Mouse (Mus musculus) MEL (cell line): ENCODE results near the gene Erbb2. TPM values are rescaled to one million over a fixed set of nuclear protein-coding genes. Genes with fewer than 3 reads are reported as not detected.

Source experiments
- DNase-seq: peaks from one replicate; pipeline ENCODE4 v3.0.0; 2011; ENCODE audit warnings: low read depth, low spot score
- H3K27ac ChIP-seq: 2 replicates; pipeline ENCODE4 v1.5.1; 2012; ENCODE audit warnings: low read depth, mild to moderate bottlenecking, control low read depth, low read length, moderate library complexity; ENCODE audit not compliant: control insufficient read depth
- H3K27me3 ChIP-seq, 2 experiments: fragments of 150-350 bp in 1 of 2; sonication (generic) in 1 of 2; 2 replicates each; pipeline ENCODE4 v1.6.1; 2012; ENCODE audit warnings: low read length in 2 of 2, mild to moderate bottlenecking in 2 of 2, improper control_type of control experiment in 1 of 2, moderate library complexity in 1 of 2; ENCODE audit not compliant: insufficient read depth in 2 of 2, control insufficient read depth in 1 of 2
- H3K36me3 ChIP-seq, 2 experiments: 2 replicates each; pipeline ENCODE4 v1.6.1; 2012 to 2014; ENCODE audit warnings: low read length in 2 of 2, improper control_type of control experiment in 1 of 2, inconsistent platforms in 1 of 2, mild to moderate bottlenecking in 1 of 2; ENCODE audit not compliant: insufficient read depth in 2 of 2, control insufficient read depth in 1 of 2
- H3K4me1 ChIP-seq, 2 experiments: fragments of 150-350 bp in 1 of 2; sonication (generic) in 1 of 2; 2 replicates each; pipeline ENCODE4 v1.6.1; 2012; ENCODE audit warnings: low read length in 2 of 2, improper control_type of control experiment in 1 of 2, mild to moderate bottlenecking in 1 of 2; ENCODE audit not compliant: insufficient read depth in 2 of 2, control insufficient read depth in 1 of 2
- H3K4me3 ChIP-seq, 2 experiments: fragments of 150-350 bp in 1 of 2; sonication (generic) in 1 of 2; 2 replicates each; pipeline ENCODE4 v1.5.1; 2012; ENCODE audit warnings: low read depth in 2 of 2, low read length in 2 of 2, mild to moderate bottlenecking in 2 of 2, moderate library complexity in 2 of 2, control low read depth in 1 of 2, improper control_type of control experiment in 1 of 2; ENCODE audit not compliant: control insufficient read depth in 1 of 2, insufficient read depth in 1 of 2
- H3K79me2 ChIP-seq: 2 replicates; pipeline ENCODE4 v1.6.1; 2012; ENCODE audit warnings: mild to moderate bottlenecking, low read length, moderate library complexity; ENCODE audit not compliant: control insufficient read depth, poor library complexity, insufficient read depth
- H3K9ac ChIP-seq: 2 replicates; pipeline ENCODE4 v1.6.1; 2012; ENCODE audit warnings: low read depth, mild to moderate bottlenecking, control low read depth, low read length, moderate library complexity; ENCODE audit not compliant: control insufficient read depth, poor library complexity, severe bottlenecking
- H3K9me3 ChIP-seq: fragments of 150-350 bp; sonication (generic); replicated peaks from 2 replicates; pipeline ENCODE4 v1.6.1; 2012; ENCODE audit warnings: mild to moderate bottlenecking, low read length, improper control_type of control experiment, moderate library complexity; ENCODE audit not compliant: insufficient read depth
- CHD2 ChIP-seq: IDR thresholded peaks from 2 replicates; pipeline ENCODE4 v1.6.1; 2011; ENCODE audit warnings: low read length, improper control_type of control experiment
- E2F4 ChIP-seq: IDR thresholded peaks from 2 replicates; pipeline ENCODE4 v1.6.1; 2011; ENCODE audit warnings: low read depth, low read length, improper control_type of control experiment, borderline replicate concordance
- ELF1 ChIP-seq: IDR thresholded peaks from 2 replicates; pipeline ENCODE4 v1.6.1; 2014; ENCODE audit warnings: low read depth, mild to moderate bottlenecking, inconsistent platforms, low read length, improper control_type of control experiment, moderate library complexity
- EP300 ChIP-seq, 2 experiments: IDR thresholded peaks; 2 replicates each; pipeline ENCODE4 v1.6.1; 2011; ENCODE audit warnings: improper control_type of control experiment in 2 of 2, low read length in 2 of 2, low read depth in 1 of 2, mild to moderate bottlenecking in 1 of 2
- ETS1 ChIP-seq: IDR thresholded peaks from 2 replicates; pipeline ENCODE4 v1.6.1; 2012; ENCODE audit warnings: low read depth, mild to moderate bottlenecking, inconsistent platforms, low read length, improper control_type of control experiment, moderate library complexity
- GATA1 ChIP-seq: IDR thresholded peaks from 2 replicates; pipeline ENCODE4 v1.6.1; 2011; ENCODE audit warnings: low read depth, low read length, improper control_type of control experiment
- HCFC1 ChIP-seq: IDR thresholded peaks from 2 replicates; pipeline ENCODE4 v1.6.1; 2012; ENCODE audit warnings: low read depth, mild to moderate bottlenecking, inconsistent platforms, low read length, improper control_type of control experiment, moderate library complexity
- JUND ChIP-seq: IDR thresholded peaks from 2 replicates; pipeline ENCODE4 v1.6.1; 2011; ENCODE audit warnings: low read depth, mild to moderate bottlenecking, improper control_type of control experiment, low read length
- MAZ ChIP-seq: IDR thresholded peaks from 2 replicates; pipeline ENCODE4 v1.6.1; 2012; ENCODE audit warnings: low read depth, mild to moderate bottlenecking, inconsistent platforms, low read length, improper control_type of control experiment
- POLR2AphosphoS5 ChIP-seq: IDR thresholded peaks from 2 replicates; pipeline ENCODE4 v1.6.1; 2012; ENCODE audit warnings: low read depth, borderline replicate concordance, mild to moderate bottlenecking, inconsistent platforms, low read length, moderate library complexity, mixed read lengths
- RCOR1 ChIP-seq: IDR thresholded peaks from 2 replicates; pipeline ENCODE4 v1.6.1; 2012; ENCODE audit warnings: low read depth, mild to moderate bottlenecking, inconsistent platforms, low read length, improper control_type of control experiment
- SIN3A ChIP-seq: IDR thresholded peaks from 2 replicates; pipeline ENCODE4 v1.6.1; 2012; ENCODE audit warnings: low read length, improper control_type of control experiment, inconsistent platforms
- TBP ChIP-seq: IDR thresholded peaks from 2 replicates; pipeline ENCODE4 v1.8.0; 2011; ENCODE audit warnings: low read depth, low read length, improper control_type of control experiment
- ZMIZ1 ChIP-seq: IDR thresholded peaks from 2 replicates; pipeline ENCODE4 v1.6.1; 2012; ENCODE audit warnings: low read depth, mild to moderate bottlenecking, inconsistent platforms, low read length, improper control_type of control experiment, moderate library complexity
- polyA plus RNA-seq, 2 experiments: library from polyadenylated mRNA; stranded (reverse) in 1 of 2; unstranded in 1 of 2; fragments of >175 nt in 1 of 2; fragments of >200 nt in 1 of 2; gene quantifications; 2 replicates each; pipeline versions ENCODE4 v1.2.1 to v1.2.4; 2012; ENCODE audit warnings: low replicate concordance in 2 of 2, low read depth in 1 of 2; ENCODE audit not compliant: insufficient read length in 2 of 2, insufficient read depth in 1 of 2, missing spikeins in 1 of 2
- total RNA-seq: library from RNA; depleted of rRNA; stranded (reverse); fragments of 300-350 nt; gene quantifications from 2 replicates; pipeline ENCODE4 v1.2.3, GENCODE M21; 2012

Gene Erbb2
- total and polyA plus RNA-seq, 3 experiments, result not detected

- H3K36me3 ChIP-seq, result no peaks in the 10 kb centered on the region
- no peaks in the 10 kb centered on the region for H3K9me3 ChIP-seq
- no peak overlapping the region for H3K27ac ChIP-seq
- H3K4me3 ChIP-seq, result no peak overlapping the region
- H3K27me3 ChIP-seq, result peaks cover 0 to 1% of the 10 kb centered on the region in 2 experiments; a peak in 3 of 4 replicates
- DNase-seq, result peak; percentile 39
- H3K9ac ChIP-seq, result no peak overlapping the region
- no peaks in the 10 kb centered on the region for H3K79me2 ChIP-seq
- no peaks in the 10 kb centered on the region for H3K4me1 ChIP-seq
- TF ChIP-seq SIN3A, result no peak
- TF ChIP-seq ELF1, result peak; percentile 39; the same call in 1 of the 2 replicates
- 0 out of 2 replicates have a peak, but pooled peaks have one; percentile 18 for TF ChIP-seq HCFC1
Observed at GRCm38 (mm10) chr11:98448191-98448790, 36.0 kb downstream of the Erbb2 start.

GRCm38 (mm10) chr11:98449419-98449818 is 37.1 kb downstream of the Erbb2 start:
- no peaks in the 10 kb centered on the region for H3K9me3 ChIP-seq
- DNase-seq, result no peak
- H3K27ac ChIP-seq, result no peak overlapping the region
- TF ChIP-seq TBP, result no peak
- TF ChIP-seq EP300 (IDR thresholded peaks at IDR 0.05; ENCODE audit: low read depth in 1 of 2, low read length in 2 of 2), result no peak
- no peak for TF ChIP-seq CHD2
- TF ChIP-seq ETS1, result no peak
- TF ChIP-seq GATA1, result no peak
- TF ChIP-seq ZMIZ1, result no peak
- TF ChIP-seq RCOR1, result no peak
- TF ChIP-seq POLR2AphosphoS5, result no peak
- no peak for TF ChIP-seq MAZ
- no peak for TF ChIP-seq E2F4
- no peak for TF ChIP-seq JUND
- TF ChIP-seq, all 39 proteins: peak for 0
- Histone ChIP-seq H3K79me2 (no peaks in the 10 kb centered on the region), H3K4me3 (no peak overlapping the region), H3K4me1 (no peaks in the 10 kb centered on the region), H3K36me3 (no peaks in the 10 kb centered on the region), H3K27me3 (no peaks in the 10 kb centered on the region; a peak in 3 of 4 replicates), H3K9ac (no peak overlapping the region)
